Mouse (Mus musculus): ENCODE data around the gene Ppp2r2c. TPM values are rescaled to one million over a fixed set of nuclear protein-coding genes. Genes with fewer than 3 reads are reported as not detected.
A peak's percentile ranks its signal among the peaks of the same experiment; 100 is the strongest.

Gene Ppp2r2c
- polyA plus RNA-seq, 1 experiment from 2014 or later, result 0.31 TPM

GRCm38 (mm10) chr5:36895621-36896573, 27.6 kb downstream of the Ppp2r2c start:
- ATAC-seq (ENCODE audit: insufficient number of reproducible peaks, insufficient read depth, low FRiP score, low TSS enrichment, low read depth), result no peak
- WGBS, result 84% methylated on average over 10 of the region's 10 CpGs

GRCm38 (mm10) chr5:36897999-36898398, 29.7 kb downstream of the Ppp2r2c start:
- WGBS, result 82% methylated on average over 8 of the region's 8 CpGs

More at GRCm38 (mm10) chr5:36895621-36896573, 27.6 kb downstream of the Ppp2r2c start:
- Histone ChIP-seq H3K4me3 (replicated peaks) (no peak overlapping the region), H3K27me3 (peaks cover 36% of the 10 kb centered on the region), H3K27ac (no peak overlapping the region), H3K4me1 (replicated peaks) (0 out of 2 replicates have a peak, but pooled peaks cover 4% of the 10 kb centered on the region), H3K36me3 (no peaks in the 10 kb centered on the region), H3K9me3 (no peaks in the 10 kb centered on the region), H3K4me2 (no peak overlapping the region), H3K9ac (replicated peaks) (no peak overlapping the region)

GRCm38 (mm10) chr5:36898415-36899109, 30.2 kb downstream of the Ppp2r2c start:
- Histone ChIP-seq H3K9ac (replicated peaks) (no peak overlapping the region), H3K4me2 (no peak overlapping the region), H3K4me1 (replicated peaks) (0 out of 2 replicates have a peak, but pooled peaks cover 4% of the 10 kb centered on the region), H3K9me3 (no peaks in the 10 kb centered on the region), H3K27ac (no peak overlapping the region), H3K27me3 (peaks cover 25% of the 10 kb centered on the region), H3K36me3 (no peaks in the 10 kb centered on the region), H3K4me3 (replicated peaks) (no peak overlapping the region)
- WGBS, result 73% methylated on average over 11 of the region's 11 CpGs
- ATAC-seq (ENCODE audit: insufficient number of reproducible peaks, insufficient read depth, low FRiP score, low TSS enrichment, low read depth), result no peak

More at GRCm38 (mm10) chr5:36897999-36898398, 29.7 kb downstream of the Ppp2r2c start:
- Histone ChIP-seq H3K4me3 (replicated peaks) (no peak overlapping the region), H3K27me3 (peaks cover 30% of the 10 kb centered on the region), H3K9ac (replicated peaks) (no peak overlapping the region), H3K9me3 (no peaks in the 10 kb centered on the region), H3K4me2 (no peak overlapping the region), H3K36me3 (no peaks in the 10 kb centered on the region), H3K27ac (no peak overlapping the region), H3K4me1 (replicated peaks) (0 out of 2 replicates have a peak, but pooled peaks cover 4% of the 10 kb centered on the region)
- ATAC-seq (ENCODE audit: insufficient number of reproducible peaks, insufficient read depth, low FRiP score, low TSS enrichment, low read depth), result no peak

- no peak for ATAC-seq (ENCODE audit: insufficient number of reproducible peaks, insufficient read depth, low FRiP score, low TSS enrichment, low read depth)
- Histone ChIP-seq H3K4me2 (no peak overlapping the region), H3K4me1 (replicated peaks) (0 out of 2 replicates have a peak, but pooled peaks cover 4% of the 10 kb centered on the region), H3K9me3 (no peaks in the 10 kb centered on the region), H3K27ac (no peak overlapping the region), H3K9ac (replicated peaks) (no peak overlapping the region), H3K36me3 (no peaks in the 10 kb centered on the region), H3K4me3 (replicated peaks) (no peak overlapping the region), H3K27me3 (peaks cover 20% of the 10 kb centered on the region)
- 76% methylated on average over 5 of the region's 5 CpGs for WGBS
Measured at GRCm38 (mm10) chr5:36899392-36899791, 31.1 kb downstream of the Ppp2r2c start.

GRCm38 (mm10) chr5:36900189-36900619, 31.9 kb downstream of the Ppp2r2c start:
- no peak for ATAC-seq (ENCODE audit: insufficient number of reproducible peaks, insufficient read depth, low FRiP score, low TSS enrichment, low read depth)
- WGBS, result 63% methylated on average over 6 of the region's 6 CpGs

GRCm38 (mm10) chr5:36902807-36903206, 34.5 kb downstream of the Ppp2r2c start:
- no peak for ATAC-seq (ENCODE audit: insufficient number of reproducible peaks, insufficient read depth, low FRiP score, low TSS enrichment, low read depth)

More at GRCm38 (mm10) chr5:36900189-36900619, 31.9 kb downstream of the Ppp2r2c start:
- Histone ChIP-seq H3K27ac (no peak overlapping the region), H3K36me3 (no peaks in the 10 kb centered on the region), H3K9me3 (no peaks in the 10 kb centered on the region), H3K27me3 (peaks cover 18% of the 10 kb centered on the region), H3K4me3 (replicated peaks) (no peak overlapping the region), H3K9ac (replicated peaks) (no peak overlapping the region), H3K4me2 (no peak overlapping the region), H3K4me1 (replicated peaks) (0 out of 2 replicates have a peak, but pooled peaks cover 4% of the 10 kb centered on the region)

GRCm38 (mm10) chr5:36904131-36904530, 35.8 kb downstream of the Ppp2r2c start:
- H3K9me3 ChIP-seq, result no peaks in the 10 kb centered on the region
- no peak overlapping the region for H3K4me2 ChIP-seq
- no peak overlapping the region for H3K4me3 ChIP-seq (replicated peaks)
- H3K4me1 ChIP-seq (replicated peaks), result peaks cover 18% of the 10 kb centered on the region
- H3K27ac ChIP-seq, result no peak overlapping the region
- WGBS, result 87% methylated on average over 2 of the region's 2 CpGs
- H3K36me3 ChIP-seq, result no peaks in the 10 kb centered on the region
- H3K9ac ChIP-seq (replicated peaks), result no peak overlapping the region
- H3K27me3 ChIP-seq, result peaks cover 12% of the 10 kb centered on the region; the same call in 1 of the 2 replicates
- no peak for ATAC-seq (ENCODE audit: insufficient number of reproducible peaks, insufficient read depth, low FRiP score, low TSS enrichment, low read depth)

More at GRCm38 (mm10) chr5:36902807-36903206, 34.5 kb downstream of the Ppp2r2c start:
- Histone ChIP-seq H3K36me3 (no peaks in the 10 kb centered on the region), H3K4me3 (replicated peaks) (no peak overlapping the region), H3K27me3 (peaks cover 16% of the 10 kb centered on the region), H3K4me2 (no peak overlapping the region), H3K4me1 (replicated peaks) (peaks cover 15% of the 10 kb centered on the region), H3K9me3 (no peaks in the 10 kb centered on the region), H3K9ac (replicated peaks) (no peak overlapping the region), H3K27ac (no peak overlapping the region)
- WGBS, result 66% methylated on average over 2 of the region's 2 CpGs

- no peak overlapping the region for H3K4me2 ChIP-seq
- WGBS, result 73% methylated on average over 9 of the region's 9 CpGs
- no peaks in the 10 kb centered on the region for H3K36me3 ChIP-seq
- peaks cover 15% of the 10 kb centered on the region; the same call in 1 of the 2 replicates for H3K27me3 ChIP-seq
- H3K9me3 ChIP-seq, result no peaks in the 10 kb centered on the region
- ATAC-seq (ENCODE audit: insufficient number of reproducible peaks, insufficient read depth, low FRiP score, low TSS enrichment, low read depth), result no peak
- no peak overlapping the region for H3K9ac ChIP-seq (replicated peaks)
- peaks cover 18% of the 10 kb centered on the region for H3K4me1 ChIP-seq (replicated peaks)
- H3K4me3 ChIP-seq (replicated peaks), result no peak overlapping the region
- no peak overlapping the region for H3K27ac ChIP-seq
Measured at GRCm38 (mm10) chr5:36904703-36905102, 36.4 kb downstream of the Ppp2r2c start.

GRCm38 (mm10) chr5:36905216-36905615, 36.9 kb downstream of the Ppp2r2c start:
- 74% methylated on average over 8 of the region's 8 CpGs for WGBS
- H3K9me3 ChIP-seq, result no peaks in the 10 kb centered on the region
- no peak for ATAC-seq (ENCODE audit: insufficient number of reproducible peaks, insufficient read depth, low FRiP score, low TSS enrichment, low read depth)
- no peak overlapping the region for H3K4me2 ChIP-seq
- H3K9ac ChIP-seq (replicated peaks), result no peak overlapping the region
- peaks cover 16% of the 10 kb centered on the region; the same call in 1 of the 2 replicates for H3K27me3 ChIP-seq
- peaks cover 18% of the 10 kb centered on the region for H3K4me1 ChIP-seq (replicated peaks)
- H3K27ac ChIP-seq, result no peak overlapping the region
- no peak overlapping the region for H3K4me3 ChIP-seq (replicated peaks)
- H3K36me3 ChIP-seq, result no peaks in the 10 kb centered on the region

- Histone ChIP-seq H3K9me3 (no peaks in the 10 kb centered on the region), H3K4me2 (no peak overlapping the region), H3K9ac (replicated peaks) (no peak overlapping the region), H3K27me3 (peaks cover 35% of the 10 kb centered on the region), H3K4me1 (replicated peaks) (peaks cover 14% of the 10 kb centered on the region), H3K27ac (no peak overlapping the region), H3K36me3 (no peaks in the 10 kb centered on the region), H3K4me3 (replicated peaks) (no peak overlapping the region)
- 14% methylated on average over 10 of the region's 10 CpGs for WGBS
- peak; percentile 52; the same call in 1 of the 2 replicates for ATAC-seq (ENCODE audit: insufficient number of reproducible peaks, insufficient read depth, low FRiP score, low TSS enrichment, low read depth)
Measured at GRCm38 (mm10) chr5:36907695-36908094, 39.4 kb downstream of the Ppp2r2c start.

GRCm38 (mm10) chr5:36909545-36909944, 41.2 kb downstream of the Ppp2r2c start:
- no peak overlapping the region for H3K27ac ChIP-seq
- no peak overlapping the region for H3K9ac ChIP-seq (replicated peaks)
- no peak overlapping the region for H3K4me2 ChIP-seq
- WGBS, result 86% methylated on average over 21 of the region's 21 CpGs
- no peaks in the 10 kb centered on the region for H3K9me3 ChIP-seq
- ATAC-seq (ENCODE audit: insufficient number of reproducible peaks, insufficient read depth, low FRiP score, low TSS enrichment, low read depth), result no peak
- peaks cover 37% of the 10 kb centered on the region for H3K27me3 ChIP-seq
- H3K4me3 ChIP-seq (replicated peaks), result no peak overlapping the region
- peaks cover 17% of the 10 kb centered on the region for H3K4me1 ChIP-seq (replicated peaks)
- no peaks in the 10 kb centered on the region for H3K36me3 ChIP-seq
